Mouse (Mus musculus): ENCODE measurements around the gene Rfx4.

- TF ChIP-seq CTCF (IDR thresholded peaks at IDR 0.05; ENCODE audit: low read depth, low read length) (no peak), POLR2A (IDR thresholded peaks at IDR 0.05; ENCODE audit: extremely low read depth, insufficient read depth, low read length) (no peak)
Measured at GRCm38 (mm10) chr10:84785339-84785738, 29.5 kb downstream of the Rfx4 start.

Measured in liver, adult 2 months (tissue).